Mouse (Mus musculus) neural tube, embryonic 14.5 days (tissue): ENCODE data around the gene Auh. TPM values are rescaled to one million over a fixed set of nuclear protein-coding genes. Genes with fewer than 3 reads are reported as not detected.

ENCODE experiments used
- ATAC-seq: fragments of 200-750 bp; cut with Nextera tagmentation; 2 replicates; pipeline ENCODE4 v1.8.0; 2017; ENCODE audit warnings: low read depth, mild to moderate bottlenecking, moderate TSS enrichment, moderate library complexity
- H3K27ac ChIP-seq: fragments of 300-500 bp; sonication (generic); 2 replicates; pipeline ENCODE4 v1.5.1; 2014; ENCODE audit warnings: low read depth, mild to moderate bottlenecking, control low read depth, low read length, moderate library complexity, mixed read lengths
- H3K27me3 ChIP-seq: fragments of 300-500 bp; sonication (generic); 2 replicates; pipeline ENCODE4 v1.6.1; 2014; ENCODE audit warnings: low read length; ENCODE audit not compliant: control insufficient read depth, insufficient read depth
- H3K36me3 ChIP-seq: fragments of 300-500 bp; sonication (generic); 2 replicates; pipeline ENCODE4 v1.6.1; 2014; ENCODE audit warnings: low read length, mixed read lengths; ENCODE audit not compliant: control insufficient read depth, insufficient read depth
- H3K4me1 ChIP-seq: fragments of 300-500 bp; sonication (generic); 2 replicates; pipeline ENCODE4 v1.6.1; 2014; ENCODE audit warnings: low read length; ENCODE audit not compliant: control insufficient read depth, insufficient read depth
- H3K4me2 ChIP-seq: fragments of 300-500 bp; sonication (generic); 2 replicates; pipeline ENCODE4 v1.6.1; 2014; ENCODE audit warnings: mild to moderate bottlenecking, low read depth, low read length, control low read depth
- H3K4me3 ChIP-seq: fragments of 300-500 bp; sonication (generic); 2 replicates; pipeline ENCODE4 v1.5.1; 2014; ENCODE audit warnings: low read depth, low read length, control low read depth, mixed read lengths
- H3K9ac ChIP-seq: fragments of 300-500 bp; sonication (generic); replicated peaks from 2 replicates; pipeline ENCODE4 v1.6.1; 2014; ENCODE audit warnings: low read depth, mild to moderate bottlenecking, control low read depth, low read length, mixed read lengths
- H3K9me3 ChIP-seq: fragments of 300-500 bp; sonication (generic); 2 replicates; pipeline ENCODE4 v1.6.1; 2016; ENCODE audit warnings: low read length; ENCODE audit not compliant: control insufficient read depth
- WGBS: fragments of 180-500 bp; shearing (Covaris S2); extraction: QIAGEN DNeasy Blood & Tissue Kit; methylation state at CpG from one replicate; pipeline ENCODE4 v1.1.7; 2014; 5-methylcytosine and 5-hydroxymethylcytosine counted together
- polyA plus RNA-seq: library from polyadenylated mRNA; unstranded; fragments of >200 nt; fragmentation: Nextera tagmentation; extraction: Ambion mirVana; gene quantifications from 2 replicates; pipeline ENCODE4 v1.2.1, GENCODE M21; 2014

Gene Auh
- 63.6 and 65.8 TPM in 2 replicates for polyA plus RNA-seq

DNA sequence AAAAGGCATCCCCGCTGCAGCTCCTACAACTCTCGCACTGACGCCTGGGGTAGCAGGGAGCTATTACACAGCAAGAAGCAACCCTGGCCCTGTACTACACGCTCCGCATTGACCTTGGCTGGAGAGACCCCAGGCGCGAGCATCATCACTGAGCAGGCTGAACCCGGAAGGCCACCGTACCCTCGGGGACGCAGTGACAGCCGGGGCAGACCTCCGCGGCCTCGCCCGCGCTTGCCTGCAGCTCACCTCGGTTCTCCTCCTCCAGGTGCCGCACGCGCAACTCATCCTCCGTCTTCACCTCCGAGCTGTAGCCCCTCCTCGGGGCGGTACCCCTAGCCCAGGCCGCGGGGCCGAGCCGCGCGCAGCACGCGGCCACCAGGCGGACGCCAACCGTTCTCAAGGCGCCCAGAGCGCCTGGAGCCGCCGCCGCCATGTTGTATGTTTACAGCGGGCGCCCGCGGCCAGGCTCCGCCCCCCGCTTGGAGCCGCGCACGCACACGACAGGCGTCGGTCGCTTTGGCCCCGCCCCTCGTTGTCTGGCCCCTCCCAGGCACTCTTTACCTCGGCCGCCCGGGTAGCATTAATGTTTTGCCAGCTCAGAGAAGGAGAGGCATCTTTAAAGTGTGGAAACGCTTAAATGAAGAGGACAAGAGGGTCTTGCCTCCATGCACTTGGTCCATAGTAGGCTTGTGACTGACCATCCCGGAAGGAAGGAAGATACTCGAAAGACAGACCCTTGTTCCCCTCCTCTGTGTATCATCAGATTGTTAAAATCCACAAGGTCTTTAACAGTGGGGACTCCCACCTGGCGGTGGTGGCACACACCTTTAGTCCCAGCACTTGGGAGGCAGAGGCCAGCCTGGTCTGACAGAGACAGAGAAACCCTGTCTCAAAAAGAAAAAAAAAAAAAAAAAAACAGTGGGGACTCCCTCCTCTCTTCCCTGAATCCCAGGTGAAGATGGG, at the start of gene Auh:
Auh (minus strand) TSS at position 473 of the 963 bp plus-strand sequence.
- Histone ChIP-seq H3K9me3 (no peaks in the 10 kb centered on the region), H3K36me3 (no peaks in the 10 kb centered on the region), H3K4me1 (peaks cover 17% of the 10 kb centered on the region), H3K27me3 (no peaks in the 10 kb centered on the region), H3K4me2 (peak within 1 kb of the TSS; percentile 41), H3K9ac (peak within 1 kb of the TSS; percentile 69), H3K4me3 (peak within 1 kb of the TSS; percentile 70), H3K27ac (peak within 1 kb of the TSS; percentile 73)
- ATAC-seq, result peak; percentile 97
- WGBS, result under 1% methylated on average over 60 of the region's 63 CpGs

DNA sequence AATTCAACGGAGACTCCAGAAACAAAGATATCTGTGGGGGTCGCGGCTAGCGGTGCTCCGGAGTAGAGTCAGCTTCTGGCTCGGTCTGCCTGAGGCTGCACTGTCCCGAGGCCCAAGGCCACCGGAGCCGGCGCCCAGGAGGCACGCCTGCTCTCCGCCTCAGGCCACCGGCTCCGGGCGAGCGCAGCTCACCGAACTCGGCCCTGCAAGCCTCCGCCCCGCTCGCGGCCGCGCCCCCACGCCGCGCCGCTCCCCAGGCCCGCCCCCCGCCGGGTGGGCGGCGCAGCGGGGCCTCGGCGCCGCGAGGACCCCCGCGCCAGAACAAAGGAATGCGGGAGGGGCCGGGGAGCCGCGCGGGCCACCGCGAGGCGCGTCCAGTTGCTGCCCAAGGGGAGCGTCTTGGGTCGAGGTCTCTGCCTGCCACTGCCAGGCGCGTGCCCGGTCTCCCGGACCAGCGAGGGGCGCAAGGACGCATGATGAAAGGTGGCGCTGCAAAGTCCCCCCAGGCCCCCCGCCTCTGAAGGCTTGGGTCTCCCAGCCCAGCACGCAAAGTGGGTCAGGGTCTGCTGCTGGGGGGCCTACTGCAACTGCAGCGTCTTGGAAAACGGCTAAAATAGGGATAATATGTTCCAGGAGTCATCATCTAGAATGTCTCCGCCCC, 49.0 kb upstream of the Auh start:
- Histone ChIP-seq H3K4me3 (peak overlapping the region; percentile 92), H3K36me3 (no peaks in the 10 kb centered on the region), H3K27me3 (no peaks in the 10 kb centered on the region), H3K9me3 (no peaks in the 10 kb centered on the region), H3K9ac (peak overlapping the region; percentile 98), H3K4me2 (peak overlapping the region; percentile 97), H3K4me1 (peaks cover 30% of the 10 kb centered on the region), H3K27ac (peak overlapping the region; percentile 97)
- ATAC-seq, result peak; percentile 26
- WGBS, result under 1% methylated on average over 52 of the region's 64 CpGs

DNA sequence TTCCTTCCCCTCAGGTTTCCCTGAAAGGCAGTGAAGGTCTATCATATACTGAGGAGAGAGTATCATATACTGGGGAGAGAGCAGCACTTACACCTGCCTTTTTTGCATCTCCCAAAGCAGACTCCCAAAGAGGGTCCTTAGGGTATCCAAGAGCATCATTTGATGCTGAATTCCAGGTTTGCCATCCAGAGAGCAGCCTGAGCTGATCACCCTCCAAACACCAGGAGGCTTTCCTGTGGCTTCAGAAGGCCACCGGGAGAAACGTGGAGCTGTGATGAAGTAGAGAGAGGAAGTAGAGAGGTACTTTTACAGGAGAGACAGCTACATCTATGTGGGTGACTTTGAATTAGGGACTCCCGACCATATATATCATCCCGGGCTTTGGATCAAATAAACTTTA, 48.3 kb upstream of the Auh start:
- H3K4me3 ChIP-seq, result peak overlapping the region; percentile 92
- peak overlapping the region; percentile 98; the same call in 1 of the 2 replicates for H3K9ac ChIP-seq
- peaks cover 30% of the 10 kb centered on the region for H3K4me1 ChIP-seq
- peak overlapping the region; percentile 97 for H3K4me2 ChIP-seq
- H3K27me3 ChIP-seq, result no peaks in the 10 kb centered on the region
- ATAC-seq, result no peak
- 15% methylated on average over 4 of the region's 4 CpGs for WGBS
- no peaks in the 10 kb centered on the region for H3K36me3 ChIP-seq
- H3K27ac ChIP-seq, result peak overlapping the region; percentile 97
- no peaks in the 10 kb centered on the region for H3K9me3 ChIP-seq

DNA sequence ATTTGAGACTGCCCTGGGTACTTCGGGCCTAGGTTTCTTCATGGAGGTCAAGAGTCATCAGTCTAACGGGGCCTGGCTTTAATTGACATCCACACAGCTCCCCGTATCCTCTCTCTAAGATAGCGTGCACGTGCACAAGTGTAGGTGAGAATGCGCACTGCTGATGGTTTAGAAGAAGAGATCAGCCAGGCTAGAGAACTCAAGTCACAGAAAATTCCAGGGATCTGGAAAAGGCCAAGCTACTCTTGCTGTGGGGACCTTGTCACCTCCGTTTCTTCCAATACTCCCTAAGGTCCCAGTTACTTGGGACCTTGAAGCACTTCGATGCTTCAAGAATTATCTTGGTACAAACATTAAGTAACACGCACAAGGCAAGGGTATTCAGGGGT, 47.7 kb upstream of the Auh start:
- H3K4me1 ChIP-seq, result peaks cover 29% of the 10 kb centered on the region
- 0 out of 2 replicates have a peak overlapping the region, but pooled peaks have one; percentile 5 for H3K9ac ChIP-seq
- H3K36me3 ChIP-seq, result no peaks in the 10 kb centered on the region
- no peaks in the 10 kb centered on the region for H3K27me3 ChIP-seq
- no peak overlapping the region for H3K27ac ChIP-seq
- no peaks in the 10 kb centered on the region for H3K9me3 ChIP-seq
- H3K4me2 ChIP-seq, result peak overlapping the region; percentile 97
- ATAC-seq, result no peak
- peak overlapping the region; percentile 92 for H3K4me3 ChIP-seq
- WGBS, result 65% methylated on average over 9 of the region's 9 CpGs

DNA sequence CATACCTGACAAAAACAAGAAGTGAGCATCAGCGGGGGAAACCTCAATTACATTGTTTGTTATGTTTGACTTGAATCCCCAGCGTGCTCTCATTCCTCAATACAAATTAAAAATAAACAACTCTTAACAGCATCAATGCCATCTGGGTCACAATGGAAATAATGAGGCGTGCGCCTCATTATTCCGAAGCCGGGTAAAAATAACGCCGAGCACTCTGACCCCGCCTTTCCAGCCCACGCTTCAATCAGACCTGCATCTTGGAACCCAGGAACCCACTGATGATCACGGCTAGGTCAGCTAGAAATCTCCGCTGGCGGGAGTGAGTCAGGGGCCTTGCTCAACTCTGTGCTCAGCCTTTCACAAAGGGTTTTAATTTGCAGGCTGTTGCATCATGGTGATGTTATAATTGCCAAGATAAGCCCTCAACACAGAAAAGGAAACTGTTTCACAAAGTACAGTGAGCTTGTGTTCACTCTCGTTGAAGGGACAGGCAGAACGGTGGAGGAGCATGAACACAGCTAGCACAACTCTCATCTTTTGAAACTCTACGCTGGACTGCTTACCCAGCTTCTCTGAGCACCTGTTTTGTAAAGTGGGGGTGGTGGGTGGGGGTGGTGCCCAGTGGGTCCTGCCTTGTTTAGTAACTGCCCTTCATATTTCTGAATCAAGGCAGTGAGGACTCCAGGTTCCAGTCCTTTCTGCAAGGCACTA, 47.2 kb upstream of the Auh start:
- no peak for ATAC-seq
- H3K27me3 ChIP-seq, result no peaks in the 10 kb centered on the region
- H3K27ac ChIP-seq, result no peak overlapping the region; the same call in 1 of the 2 replicates
- H3K9me3 ChIP-seq, result no peaks in the 10 kb centered on the region
- peaks cover 25% of the 10 kb centered on the region for H3K4me1 ChIP-seq
- H3K36me3 ChIP-seq, result no peaks in the 10 kb centered on the region
- peak overlapping the region; percentile 97 for H3K4me2 ChIP-seq
- H3K9ac ChIP-seq, result no peak overlapping the region
- peak overlapping the region; percentile 2; the same call in 1 of the 2 replicates for H3K4me3 ChIP-seq
- WGBS, result 18% methylated on average over 16 of the region's 16 CpGs

DNA sequence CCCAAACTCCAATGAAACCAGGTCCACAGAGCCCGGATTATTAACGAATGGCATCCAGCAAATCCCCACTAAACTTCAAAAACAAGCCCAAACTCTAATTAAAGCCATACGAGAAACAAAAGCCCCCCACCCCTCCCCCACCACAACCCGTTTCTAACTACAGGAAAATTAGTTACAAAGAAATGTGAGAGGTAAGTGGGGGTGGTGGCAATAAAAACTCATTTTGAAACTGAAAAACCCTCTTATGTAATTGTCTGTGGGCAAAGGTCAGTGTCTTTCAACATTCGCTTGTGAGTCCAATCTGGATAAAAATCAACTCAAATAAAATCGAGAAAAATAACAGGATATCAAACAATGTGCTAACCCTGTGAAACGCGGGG, 46.6 kb upstream of the Auh start:
- H3K9me3 ChIP-seq, result no peaks in the 10 kb centered on the region
- H3K27ac ChIP-seq, result no peak overlapping the region; the same call in 1 of the 2 replicates
- no peak overlapping the region for H3K9ac ChIP-seq
- no peaks in the 10 kb centered on the region for H3K36me3 ChIP-seq
- no peaks in the 10 kb centered on the region for H3K27me3 ChIP-seq
- peak overlapping the region; percentile 97 for H3K4me2 ChIP-seq
- peaks cover 25% of the 10 kb centered on the region for H3K4me1 ChIP-seq
- H3K4me3 ChIP-seq, result peak overlapping the region; percentile 2; the same call in 1 of the 2 replicates
- no peak for ATAC-seq
- 24% methylated on average over 8 of the region's 8 CpGs for WGBS

DNA sequence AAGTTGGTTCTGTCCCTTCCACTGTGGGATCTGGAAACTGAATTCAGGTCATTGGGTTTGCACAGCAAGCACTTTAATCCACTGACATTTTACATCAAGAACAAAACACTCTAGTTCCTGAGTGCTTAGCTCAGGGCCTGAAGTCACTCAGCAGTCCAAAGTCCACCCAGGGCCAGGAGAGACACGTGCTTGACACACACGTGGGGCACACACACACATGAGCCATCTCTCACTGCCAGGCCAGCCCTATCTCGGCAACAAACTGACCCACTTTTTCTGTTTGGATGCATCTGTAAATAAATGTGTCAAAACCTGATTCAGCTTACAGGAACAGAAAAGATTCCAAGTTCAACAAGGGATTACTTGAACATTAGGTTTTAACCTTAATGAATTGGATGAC, 45.2 kb upstream of the Auh start:
- no peaks in the 10 kb centered on the region for H3K9me3 ChIP-seq
- no peaks in the 10 kb centered on the region for H3K27me3 ChIP-seq
- peaks cover 25% of the 10 kb centered on the region for H3K4me1 ChIP-seq
- WGBS, result 76% methylated on average over 3 of the region's 3 CpGs
- no peak overlapping the region for H3K4me2 ChIP-seq
- no peak overlapping the region for H3K27ac ChIP-seq
- H3K36me3 ChIP-seq, result no peaks in the 10 kb centered on the region
- H3K4me3 ChIP-seq, result no peak overlapping the region
- no peak for ATAC-seq
- no peak overlapping the region for H3K9ac ChIP-seq

DNA sequence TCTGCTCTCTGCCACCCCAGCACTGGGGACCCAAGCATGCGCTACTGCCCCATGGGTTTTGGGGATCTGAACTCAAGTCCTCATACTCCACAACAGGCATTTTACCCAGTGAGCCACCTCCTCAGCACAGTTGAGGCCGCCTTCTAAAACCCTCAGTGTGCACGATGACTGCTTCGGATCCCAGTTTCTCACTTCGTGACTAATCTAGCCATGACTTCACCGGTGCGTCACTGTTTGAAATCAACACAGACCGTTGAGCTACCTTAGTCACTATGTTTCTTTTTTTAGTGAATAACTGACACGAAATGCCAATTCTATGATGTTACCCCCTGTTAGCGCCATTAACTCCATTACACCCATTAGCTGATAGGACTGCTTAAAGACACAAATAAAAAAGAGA, 43.9 kb upstream of the Auh start:
- Histone ChIP-seq H3K4me2 (no peak overlapping the region), H3K4me1 (peaks cover 25% of the 10 kb centered on the region), H3K9me3 (no peaks in the 10 kb centered on the region), H3K9ac (no peak overlapping the region), H3K27ac (no peak overlapping the region), H3K36me3 (no peaks in the 10 kb centered on the region), H3K27me3 (no peaks in the 10 kb centered on the region), H3K4me3 (no peak overlapping the region)
- ATAC-seq, result no peak
- WGBS, result 95% methylated on average over 10 of the region's 10 CpGs
